Mouse (Mus musculus) hindlimb bud, embryonic 11.5 days (tissue): Measurements from ENCODE around the gene Sidt1.
"Not testable (repeated sequence)": the region's sequence is repeated elsewhere in the genome, so short reads cannot be mapped to it uniquely, and the experiment has no call there.

Experiments
- DNase-seq: peaks from one replicate; pipeline ENCODE4 v3.0.0-alpha.2; 2012; ENCODE audit warnings: low read depth, low spot score; ENCODE audit errors: extremely low spot score

The Sidt1 gene

DNA sequence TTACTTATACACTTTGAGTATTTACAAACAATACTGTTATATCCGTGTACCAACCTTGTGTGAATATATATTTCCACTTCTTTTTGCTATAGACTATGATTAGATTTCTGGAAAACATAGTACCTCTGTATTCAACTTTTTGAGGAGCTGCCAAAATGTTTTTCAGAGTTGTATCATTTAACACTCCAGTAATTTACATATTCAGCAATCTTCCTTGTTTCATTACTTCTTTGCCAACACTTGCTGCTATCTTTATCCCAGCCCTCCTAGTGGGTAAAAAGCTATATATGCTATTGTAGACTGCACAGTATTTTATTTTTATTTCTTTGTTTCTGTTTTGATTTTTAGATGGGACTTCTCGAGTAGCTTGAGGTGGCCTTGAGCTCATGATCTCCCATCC is 29.2 kb downstream of the Sidt1 start:
- no peak for DNase-seq

DNA sequence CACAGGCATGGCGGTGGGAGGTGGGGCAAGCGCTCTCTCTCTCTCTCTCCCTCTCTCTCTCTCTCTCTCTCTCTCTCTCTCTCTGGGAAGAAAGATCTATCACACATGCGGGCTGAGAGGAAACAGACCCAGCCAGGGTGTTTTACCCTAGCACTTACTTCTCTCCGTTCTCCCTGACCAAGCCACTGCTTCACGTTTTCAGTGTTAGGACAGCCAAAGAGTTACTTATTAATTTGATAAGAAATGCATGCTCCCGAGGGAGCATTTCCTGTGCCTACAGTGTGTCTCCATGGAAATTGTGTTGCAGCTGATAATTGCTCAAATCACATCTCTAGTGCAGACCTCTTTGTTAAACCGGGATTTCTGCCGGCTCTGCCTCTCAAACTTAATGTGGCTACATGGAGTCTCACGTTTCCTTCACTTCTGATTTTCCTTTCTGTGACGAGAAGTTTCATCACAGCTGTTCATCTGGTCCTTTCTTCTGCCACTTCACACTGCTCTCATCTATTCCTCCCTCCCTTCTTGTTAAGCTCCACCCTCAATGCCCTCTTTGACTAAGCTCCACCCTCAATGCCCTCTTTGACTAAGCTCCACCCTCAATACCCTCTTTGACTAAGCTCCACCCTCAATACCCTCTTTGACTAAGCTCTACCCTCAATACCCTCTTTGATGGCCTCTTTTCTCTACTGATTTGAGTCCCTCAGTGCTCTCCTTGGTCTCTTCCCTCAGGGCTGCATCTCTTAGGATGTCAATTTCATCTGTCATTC is 30.7 kb downstream of the Sidt1 start:
- no peak for DNase-seq

- no peak for DNase-seq
Observed at GRCm38 (mm10) chr16:44299438-44300093, 33.4 kb downstream of the Sidt1 start.

DNA sequence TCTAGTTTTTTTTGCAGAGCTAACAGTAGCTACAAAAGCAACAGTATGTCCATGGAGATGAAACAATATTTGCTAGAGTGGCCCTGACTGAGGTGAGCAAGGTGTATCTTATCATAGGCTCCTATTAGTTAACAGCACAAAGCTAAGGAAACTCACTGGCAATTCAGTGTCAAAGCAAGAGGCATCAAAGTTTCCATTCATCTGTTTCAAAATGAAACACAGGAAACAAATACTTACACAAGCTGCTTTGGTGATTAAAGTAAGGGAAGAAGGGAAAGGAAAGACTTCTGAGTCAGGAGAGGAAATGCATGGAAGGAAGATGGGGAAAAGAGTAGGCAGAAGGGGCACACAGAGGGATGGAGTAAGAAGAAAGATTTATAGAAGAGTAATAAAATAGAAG is 39.0 kb downstream of the Sidt1 start:
- DNase-seq: no peak

DNA sequence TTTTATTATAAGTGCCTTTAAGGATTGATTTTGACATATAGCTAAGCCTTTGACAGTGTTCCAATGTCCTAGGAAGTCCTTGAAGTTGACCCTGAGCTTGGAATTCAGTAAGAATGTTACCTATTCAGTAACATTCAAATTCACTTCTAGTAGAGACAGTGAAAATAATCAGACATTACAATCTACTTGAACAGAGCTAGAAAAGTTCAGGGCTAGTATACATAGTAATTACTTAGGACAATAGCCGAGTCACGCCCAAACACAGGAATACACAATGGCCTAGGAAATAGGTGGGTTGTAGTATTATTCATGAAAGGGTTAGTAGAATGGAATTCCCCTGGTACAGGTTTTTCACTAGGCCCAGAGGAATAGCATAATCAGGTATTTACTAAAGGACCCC is 40.3 kb downstream of the Sidt1 start:
- DNase-seq: not testable (repeated sequence)

- DNase-seq: no peak
Observed at GRCm38 (mm10) chr16:44289004-44289648, 43.9 kb downstream of the Sidt1 start.

GRCm38 (mm10) chr16:44287356-44287950 is 45.5 kb downstream of the Sidt1 start:
- DNase-seq: no peak

DNA sequence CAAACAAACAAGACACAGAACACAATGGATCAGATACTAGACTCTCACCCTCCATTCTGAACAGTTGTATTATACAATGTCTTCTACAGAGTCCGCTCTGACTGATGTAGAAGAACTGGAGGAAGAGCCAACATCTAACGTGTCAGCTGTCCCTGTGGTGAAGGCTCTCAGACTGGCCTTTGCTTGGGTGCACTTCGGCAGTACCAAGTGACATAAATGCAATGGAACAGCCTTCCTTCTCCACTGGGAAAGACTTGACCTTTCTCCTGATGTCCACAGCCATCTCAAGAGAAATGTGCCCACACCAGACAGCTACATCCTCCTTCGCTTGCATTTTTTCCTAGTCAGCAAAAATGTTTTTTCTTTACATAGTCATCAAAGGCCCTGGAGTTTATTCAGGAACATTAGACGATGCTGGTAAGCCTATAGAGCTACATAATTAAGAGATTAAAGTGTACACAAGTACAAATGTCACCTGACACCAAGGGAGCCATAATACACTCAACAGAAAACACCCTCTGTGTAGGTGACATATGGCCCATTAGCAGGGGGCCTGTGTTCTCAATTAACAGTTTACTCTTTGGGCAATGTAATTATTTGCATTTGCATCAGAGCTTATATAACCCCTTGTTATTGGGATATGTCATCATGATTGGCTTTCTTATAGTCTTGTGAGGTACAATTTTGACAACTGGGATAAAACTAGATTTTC is 50.2 kb downstream of the Sidt1 start:
- DNase-seq: no peak

DNA sequence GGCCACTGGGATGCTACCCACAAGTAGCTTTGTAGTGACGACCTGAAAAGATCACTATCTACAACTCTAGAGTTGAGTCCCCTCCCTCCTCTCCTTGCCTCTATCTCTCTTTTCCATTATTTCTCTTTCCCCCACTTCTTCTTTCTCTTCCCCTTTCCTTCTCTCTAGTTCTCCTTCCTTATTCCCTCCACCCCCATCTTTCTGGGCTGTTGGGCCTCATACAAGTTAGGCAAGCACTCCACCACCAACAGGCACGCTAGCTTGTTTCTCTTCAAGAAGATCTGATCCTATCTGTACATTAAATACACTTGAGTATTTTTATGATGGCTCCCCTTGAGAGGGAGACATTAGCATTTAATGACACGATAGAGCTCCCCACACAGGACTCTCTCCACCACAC is 51.0 kb downstream of the Sidt1 start:
- no peak for DNase-seq

DNA sequence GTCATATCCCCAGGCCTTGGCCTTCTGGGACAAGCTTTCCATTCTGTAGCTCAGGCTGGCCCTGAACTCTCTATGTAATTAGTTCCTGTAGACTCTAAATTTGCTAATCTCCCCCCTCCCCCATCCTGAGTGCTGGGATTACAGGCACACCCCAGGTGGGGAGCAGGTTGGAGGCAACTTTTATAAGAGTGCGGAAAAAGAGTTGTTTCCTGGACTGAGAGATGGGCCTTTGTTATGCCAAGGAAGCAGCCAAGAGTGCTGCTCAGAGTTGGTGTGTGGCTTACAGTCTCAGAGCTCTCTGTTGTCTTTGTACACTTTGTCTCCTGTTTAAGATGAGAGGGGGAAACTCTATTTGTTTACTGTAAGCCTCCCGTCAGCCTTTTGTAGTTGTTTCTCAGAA is 52.2 kb downstream of the Sidt1 start:
- no peak for DNase-seq

GRCm38 (mm10) chr16:44277212-44277611 is 55.8 kb downstream of the Sidt1 start:
- no peak for DNase-seq

DNA sequence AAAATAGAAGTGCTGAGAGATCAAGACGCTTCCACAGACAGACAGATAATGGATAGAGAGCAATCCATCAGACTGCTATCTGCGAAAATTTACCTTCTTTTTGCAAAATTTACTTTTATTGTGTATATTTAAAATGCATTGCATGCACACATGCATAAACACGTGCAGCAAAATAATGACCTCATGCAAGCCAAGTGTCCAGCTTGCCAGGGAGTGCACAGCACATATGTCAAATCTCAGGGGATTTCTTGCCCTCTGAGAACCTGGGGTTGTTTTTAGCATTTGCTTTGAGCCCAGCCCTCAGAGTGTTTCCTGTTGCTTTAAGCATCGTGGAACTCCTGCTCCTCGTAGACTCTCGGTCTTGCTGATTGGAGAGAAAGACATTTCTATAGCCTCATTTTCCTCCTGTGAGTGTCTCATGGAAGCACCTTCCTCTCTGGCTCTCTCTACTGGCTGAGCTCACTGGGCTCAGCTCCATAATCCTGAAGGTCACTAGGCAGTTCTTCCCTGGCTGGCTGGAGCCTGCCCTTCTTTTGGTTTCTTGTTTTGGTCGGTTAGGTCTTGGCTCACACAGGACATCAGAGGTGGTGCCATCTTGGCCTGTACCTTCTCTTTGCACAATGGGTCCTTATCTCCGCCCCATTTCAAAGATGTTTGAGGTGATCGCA is 61.5 kb downstream of the Sidt1 start:
- DNase-seq: no peak

GRCm38 (mm10) chr16:44270606-44271005 is 62.4 kb downstream of the Sidt1 start:
- DNase-seq: no peak

DNA sequence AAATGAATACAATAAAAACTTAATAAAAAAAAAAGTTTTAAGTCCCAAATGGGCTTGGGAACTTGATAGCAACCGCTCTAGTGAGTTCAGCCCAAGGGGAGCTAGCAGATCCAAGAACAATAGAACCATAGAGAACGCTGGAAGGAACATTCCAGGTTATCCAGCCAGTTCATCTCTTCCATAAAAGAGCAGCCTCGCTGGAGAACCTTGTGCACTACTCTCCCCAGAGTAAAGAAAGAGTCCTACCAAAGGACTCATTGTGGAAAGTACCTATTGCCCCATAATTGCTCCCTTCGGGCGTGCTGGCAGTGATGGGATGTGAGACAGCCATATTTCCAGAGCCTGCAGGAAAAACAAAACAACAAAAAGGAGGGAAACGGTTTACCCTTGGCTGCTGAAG is 63.4 kb downstream of the Sidt1 start:
- no peak for DNase-seq

GRCm38 (mm10) chr16:44268541-44269215 is 64.3 kb downstream of the Sidt1 start:
- DNase-seq: no peak

- no peak for DNase-seq
Observed at GRCm38 (mm10) chr16:44265562-44265961, 67.4 kb downstream of the Sidt1 start.

GRCm38 (mm10) chr16:44264916-44265315 is 68.1 kb downstream of the Sidt1 start:
- DNase-seq: no peak

DNA sequence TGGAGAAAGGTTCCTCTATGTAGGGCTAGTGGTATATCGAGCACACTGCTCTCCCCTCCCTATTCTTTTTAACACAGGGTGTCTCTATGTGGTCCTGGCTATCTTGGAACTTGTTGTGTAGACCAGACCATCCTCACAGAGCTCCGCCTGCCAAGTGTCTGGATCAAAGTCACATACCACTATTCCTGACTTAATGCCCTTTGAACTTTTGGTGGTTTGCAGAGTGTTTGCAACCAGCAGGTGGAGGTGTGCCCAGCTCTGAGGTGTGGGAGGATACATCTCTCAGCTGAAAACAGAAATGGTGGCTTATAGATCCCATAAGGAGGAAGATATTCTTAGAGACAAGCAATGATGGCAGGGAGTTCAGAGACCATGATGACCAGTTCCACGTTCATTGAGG is 75.5 kb downstream of the Sidt1 start:
- DNase-seq: no peak

- no peak for DNase-seq
Observed at GRCm38 (mm10) chr16:44254698-44255097, 78.3 kb downstream of the Sidt1 start.
